Mouse (Mus musculus) thymus, postnatal 0 days (tissue): ENCODE measurements at regions not wholly inside any gene's neighbourhood (a gene's known extent, or its start where the extent isn't known, plus 50 kb on each side); places are given as distances from the start of the nearest gene placed in this dataset.
"Not testable (repeated sequence)": the region's sequence is repeated elsewhere in the genome, so short reads cannot be mapped to it uniquely, and the experiment has no call there.

Experiments used
- DNase-seq: peaks from one replicate; pipeline ENCODE4 v3.0.0-alpha.2; 2015; ENCODE audit warnings: low spot score

GRCm38 (mm10) chr10:119099092-119099792 lies 140.6 kb downstream of the Cand1 start:
- no peak for DNase-seq

- DNase-seq: no peak
Observed at GRCm38 (mm10) chr10:119094166-119094565, 145.7 kb downstream of the Cand1 start.

- no peak for DNase-seq
Observed at GRCm38 (mm10) chr10:119087886-119088285, 152.0 kb downstream of the Cand1 start.

- no peak for DNase-seq
Observed at GRCm38 (mm10) chr10:119087071-119087665, 152.7 kb downstream of the Cand1 start.

- DNase-seq: no peak
Observed at GRCm38 (mm10) chr10:119086450-119086849, 153.4 kb downstream of the Cand1 start.

- DNase-seq: no peak
Observed at GRCm38 (mm10) chr10:119083431-119083830, 156.4 kb downstream of the Cand1 start.

- DNase-seq: no peak
Observed at GRCm38 (mm10) chr10:119082861-119083260, 157.0 kb downstream of the Cand1 start.

- DNase-seq: not testable (repeated sequence)
Observed at GRCm38 (mm10) chr10:119081766-119082165, 158.1 kb downstream of the Cand1 start.

GRCm38 (mm10) chr10:119076100-119076566 lies 163.7 kb downstream of the Cand1 start:
- DNase-seq: no peak

- no peak for DNase-seq
Observed at GRCm38 (mm10) chr10:119074887-119075286, 165.0 kb downstream of the Cand1 start.

- no peak for DNase-seq
Observed at GRCm38 (mm10) chr10:119073991-119074390, 165.9 kb downstream of the Cand1 start.

- DNase-seq: no peak
Observed at GRCm38 (mm10) chr10:119069410-119069809, 170.4 kb downstream of the Cand1 start.

GRCm38 (mm10) chr10:119067838-119068237 lies 172.0 kb downstream of the Cand1 start:
- DNase-seq: no peak

GRCm38 (mm10) chr10:119067366-119067765 lies 172.5 kb downstream of the Cand1 start:
- DNase-seq: no peak

- DNase-seq: peak; percentile 81
Observed at GRCm38 (mm10) chr10:119065974-119066373, 173.9 kb downstream of the Cand1 start.

- peak; percentile 20 for DNase-seq
Observed at GRCm38 (mm10) chr10:119065133-119065817, 174.6 kb downstream of the Cand1 start.

GRCm38 (mm10) chr10:119064218-119064617 lies 175.6 kb downstream of the Cand1 start:
- no peak for DNase-seq

- no peak for DNase-seq
Observed at GRCm38 (mm10) chr10:119063209-119063699, 176.6 kb downstream of the Cand1 start.

GRCm38 (mm10) chr10:119061958-119062599 lies 177.8 kb downstream of the Cand1 start:
- no peak for DNase-seq

- no peak for DNase-seq
Observed at GRCm38 (mm10) chr10:119061349-119061850, 178.5 kb downstream of the Cand1 start.

GRCm38 (mm10) chr10:119058493-119059020 lies 181.3 kb downstream of the Cand1 start:
- DNase-seq: no peak
